Mouse (Mus musculus) heart, postnatal 36 days (tissue): Measurements from ENCODE around the gene Cavin1. TPM values are rescaled to one million over a fixed set of nuclear protein-coding genes. Genes with fewer than 3 reads are reported as not detected.
A peak's percentile ranks its signal among the peaks of the same experiment; 100 is the strongest.

Experiments used
- DNase-seq, 2 experiments: peaks; one replicate each; pipeline ENCODE4 v3.0.0; 2021 to 2022
- intact Hi-C: fragments of 180-260 bp; cut with DNase I; formaldehyde crosslinking; loops from one replicate; pipeline ENCODE4 v1.15.1; 2025
- total RNA-seq, 2 experiments: library from RNA; stranded (reverse); gene quantifications; 2 replicates each; pipeline ENCODE4 v1.2.3; 2021

Gene Cavin1
- total RNA-seq, 2 experiments from 2014 or later: 239 to 258 TPM

DNA sequence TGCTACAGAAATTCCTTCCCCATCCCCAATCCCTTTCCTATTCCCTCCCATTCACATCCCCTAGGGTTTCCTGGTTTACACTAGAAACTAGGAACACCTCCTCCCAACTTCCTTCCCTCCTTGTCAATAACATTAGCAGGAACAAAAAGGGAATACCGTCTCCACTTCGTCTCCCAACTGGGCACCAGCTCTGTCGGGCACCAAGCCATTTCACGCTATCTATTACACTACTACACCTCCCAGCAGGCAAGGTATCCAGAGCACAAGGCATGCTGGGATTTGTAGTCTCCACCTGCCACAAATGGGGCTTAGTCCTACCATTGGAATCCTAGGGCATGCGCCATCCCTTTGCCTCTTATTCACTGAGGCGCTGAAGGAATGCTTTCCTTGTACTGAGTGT lies 10.1 kb downstream of the Cavin1 start:
- intact Hi-C loops: loop anchor here (10.0 kb wide), 1 partner anchor 566 kb away; the partner anchor contains the start of gene Jup
- DNase-seq: peak; percentile 74 to 77

DNA sequence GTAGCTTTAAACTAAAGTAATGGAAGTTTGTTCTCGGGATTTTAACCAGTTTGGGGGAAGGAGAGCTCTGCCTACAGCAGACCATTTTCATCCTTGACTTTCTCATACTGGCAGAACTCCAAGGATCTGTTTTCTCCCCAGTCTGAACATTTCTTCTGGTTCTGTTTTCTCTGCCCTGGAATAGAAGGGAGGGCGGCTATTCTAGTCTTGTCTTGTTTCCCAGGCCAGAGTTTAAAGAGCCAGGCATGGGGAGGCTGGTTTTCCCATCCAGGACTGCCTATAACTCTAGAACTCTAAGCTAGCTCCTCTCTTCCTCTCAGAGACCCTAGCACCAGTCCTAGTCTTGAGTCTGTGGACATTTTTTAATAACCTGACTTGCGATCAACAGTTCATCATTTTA lies 10.9 kb downstream of the Cavin1 start:
- intact Hi-C loops: loop anchor here (5.0 to 10.0 kb wide), 4 partner anchors 198 to 565 kb away; partner anchors contain the start of genes Cnp, Hcrt and Jup
- no peak for DNase-seq

DNA sequence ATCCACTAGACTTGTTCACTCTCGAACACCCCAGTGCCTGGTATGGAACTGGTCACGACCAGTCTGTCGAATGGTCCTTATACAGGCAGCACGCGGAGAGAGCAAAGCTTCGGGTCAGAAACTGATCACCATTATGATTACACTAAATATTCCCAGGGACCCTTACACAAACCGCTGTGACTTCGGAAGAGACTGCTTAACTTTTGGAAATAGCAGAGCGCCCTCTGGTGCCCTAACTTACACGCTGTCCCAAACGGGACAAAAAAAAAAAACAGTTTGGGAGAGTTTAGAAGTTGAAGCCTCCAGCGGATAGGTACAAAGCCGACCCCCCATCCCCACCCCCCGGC lies 11.2 kb downstream of the Cavin1 start:
- intact Hi-C loops: loop anchor here (5.0 kb wide), 3 partner anchors 197 to 387 kb away; partner anchors contain the start of genes Cnp and Hcrt
- peak; percentile 78 to 82 for DNase-seq

DNA sequence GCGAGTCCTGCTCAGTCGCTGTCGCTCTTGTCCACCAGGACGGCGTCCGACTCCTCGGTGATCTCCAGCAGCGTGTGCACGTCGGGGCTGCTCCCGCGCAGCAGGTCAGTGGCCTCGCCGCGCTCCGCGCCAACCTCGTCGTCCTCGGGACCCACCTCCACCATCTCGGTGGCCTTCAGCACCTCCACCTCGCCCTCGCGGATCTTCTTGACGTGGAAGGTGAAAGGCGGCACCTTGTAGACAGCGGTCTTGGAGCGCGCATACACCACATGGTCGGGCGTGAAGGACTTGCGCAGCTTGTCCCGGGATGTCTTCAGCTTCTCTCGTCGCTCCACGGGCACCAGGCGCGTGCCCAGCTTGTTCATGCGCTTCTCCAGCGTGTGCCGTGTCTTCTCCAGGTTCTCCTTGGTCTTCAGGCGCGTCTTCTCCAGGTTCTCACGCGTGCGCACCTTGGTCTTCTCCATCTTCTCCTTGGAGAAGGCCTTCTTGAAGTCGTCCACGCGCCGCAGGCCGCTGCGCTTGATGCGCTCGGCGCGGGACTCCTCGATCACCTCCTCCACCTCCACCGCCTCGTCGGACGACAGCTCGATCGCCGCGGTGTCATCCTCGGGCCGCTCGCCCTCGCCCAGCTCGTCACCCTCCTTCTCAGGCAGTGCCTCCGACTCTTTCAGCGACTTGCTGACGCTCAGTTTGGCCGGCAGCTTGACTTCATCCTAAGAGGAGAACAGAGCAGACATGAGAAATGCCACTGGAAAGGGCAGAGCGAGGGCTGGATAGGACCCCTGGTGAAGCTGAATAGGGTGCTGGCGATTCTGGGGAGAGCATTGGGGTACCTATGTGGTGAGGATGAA lies 11.8 kb downstream of the Cavin1 start:
- intact Hi-C loops: loop anchor here (5.0 kb wide), 3 partner anchors 197 to 387 kb away; partner anchors contain the start of genes Cnp and Hcrt
- DNase-seq: peak in 1 of 2 experiments; percentile 35

DNA sequence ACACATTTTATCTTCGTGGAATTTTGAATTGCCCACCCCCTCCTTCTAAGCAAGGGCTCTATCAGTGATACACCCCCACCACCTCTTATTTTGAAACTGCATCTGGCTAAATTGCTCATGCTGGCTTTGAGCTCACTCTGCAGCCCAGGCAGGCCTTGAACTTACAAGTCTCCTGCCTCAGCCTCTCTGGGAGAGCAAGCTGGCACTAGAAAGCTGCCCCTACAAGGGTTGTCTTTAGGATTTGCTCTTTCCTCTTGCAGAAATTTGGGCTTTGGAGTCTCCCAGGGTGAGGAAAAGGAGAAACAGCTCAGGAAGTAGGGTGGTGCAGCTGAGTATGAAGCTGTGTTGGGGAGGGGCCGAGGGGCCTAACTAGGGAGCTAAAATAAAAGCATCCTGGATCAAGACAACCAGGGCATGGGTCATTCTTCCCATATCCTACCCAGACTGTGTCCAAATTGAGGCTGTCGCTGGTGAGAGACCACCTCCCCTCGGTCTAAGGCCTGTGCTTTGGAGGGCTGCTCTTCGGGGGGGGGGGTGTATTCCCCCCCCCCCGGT lies 12.7 kb downstream of the Cavin1 start:
- no peak for DNase-seq

DNA sequence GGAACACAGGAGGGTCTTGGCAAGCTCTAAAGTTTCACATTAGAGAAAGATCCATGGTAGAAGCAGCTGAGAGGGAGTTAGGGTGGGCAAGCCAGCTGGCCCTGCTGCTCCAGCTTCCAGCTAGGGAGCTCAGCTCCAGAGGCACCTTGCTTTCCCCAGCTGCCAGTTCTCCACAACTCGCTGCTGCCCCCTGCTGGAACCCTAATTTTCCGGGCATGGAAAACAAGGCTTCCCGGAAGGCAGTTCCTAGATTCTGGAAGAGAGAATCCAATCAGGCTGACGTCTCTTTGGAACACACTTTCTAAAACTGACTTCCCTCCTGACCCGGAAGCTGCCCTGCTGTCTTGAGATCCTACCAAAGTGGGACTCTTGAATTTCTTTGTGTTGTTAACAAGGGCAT lies 13.4 kb downstream of the Cavin1 start:
- DNase-seq: peak; percentile 94 to 99
- intact Hi-C loops: loop anchor here (1.0 to 5.0 kb wide), 6 partner anchors 18 to 385 kb away; partner anchors contain the start of genes Cnp, Hcrt and Stat3

More for the DNA sequence above, 12.7 kb downstream of the Cavin1 start:
- intact Hi-C loops: loop anchor here (1.0 to 5.0 kb wide), 6 partner anchors 19 to 386 kb away; partner anchors contain the start of genes Cnp, Hcrt and Stat3

DNA sequence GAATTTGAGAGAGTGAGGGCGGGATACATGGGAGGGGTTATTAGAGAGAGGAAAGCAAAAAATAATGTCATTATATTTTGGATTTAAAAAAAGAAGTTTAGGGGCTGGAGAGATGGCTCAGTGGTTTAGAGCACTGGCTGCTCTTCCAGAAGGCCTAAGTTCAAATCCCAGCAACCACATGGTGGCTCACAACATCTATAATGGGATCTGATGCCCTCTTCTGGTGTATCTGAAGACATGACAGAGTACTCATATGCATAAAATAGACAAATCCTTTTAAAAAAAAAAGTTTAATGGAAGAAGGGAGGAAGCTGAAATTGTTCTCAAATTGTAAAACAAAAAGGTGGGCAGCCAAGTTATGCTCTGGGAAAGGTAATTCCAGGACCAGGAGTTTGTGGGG lies 21.1 kb downstream of the Cavin1 start:
- no peak for DNase-seq
- intact Hi-C loops: no loop called here

DNA sequence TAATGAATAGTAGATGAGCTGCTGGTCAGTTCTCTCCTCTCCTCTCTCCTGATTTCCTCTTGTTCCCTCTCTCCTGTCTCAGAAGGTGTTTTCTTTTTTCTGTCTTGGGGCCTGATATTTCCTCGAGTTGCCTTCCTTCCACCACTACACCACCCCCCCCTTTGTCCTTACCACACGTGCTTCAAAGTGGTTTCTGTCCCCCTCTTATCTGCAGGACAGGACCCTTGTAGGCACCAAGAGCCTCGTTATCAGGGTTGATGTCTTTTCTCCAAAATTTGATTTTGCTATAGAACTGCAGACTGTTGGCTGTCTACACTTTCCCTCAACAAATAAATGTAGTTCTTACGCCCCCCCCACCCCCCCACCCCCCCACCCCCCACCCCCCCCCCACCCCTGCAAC lies 22.4 kb downstream of the Cavin1 start:
- DNase-seq: no peak
- intact Hi-C loops: no loop called here

DNA sequence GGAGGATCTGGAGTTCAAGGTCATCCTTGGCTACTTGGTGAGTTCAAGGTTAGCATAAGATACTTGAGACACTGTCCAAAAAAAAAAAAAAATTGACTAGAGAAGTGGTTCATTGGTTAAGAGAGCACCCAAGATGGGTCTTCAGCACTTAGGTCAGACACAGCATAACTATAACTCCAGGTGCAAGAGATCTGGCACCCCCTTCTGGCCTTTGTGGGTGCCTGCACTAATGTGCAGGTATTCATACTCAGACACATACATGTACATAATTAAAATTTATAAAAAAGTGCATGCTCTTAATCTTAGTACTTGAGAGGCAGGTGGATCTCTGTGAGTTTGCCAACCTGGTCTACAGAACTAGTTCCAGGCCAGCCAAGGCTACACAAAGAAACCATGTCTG lies 23.1 kb downstream of the Cavin1 start:
- no peak for DNase-seq
- intact Hi-C loops: no loop called here

DNA sequence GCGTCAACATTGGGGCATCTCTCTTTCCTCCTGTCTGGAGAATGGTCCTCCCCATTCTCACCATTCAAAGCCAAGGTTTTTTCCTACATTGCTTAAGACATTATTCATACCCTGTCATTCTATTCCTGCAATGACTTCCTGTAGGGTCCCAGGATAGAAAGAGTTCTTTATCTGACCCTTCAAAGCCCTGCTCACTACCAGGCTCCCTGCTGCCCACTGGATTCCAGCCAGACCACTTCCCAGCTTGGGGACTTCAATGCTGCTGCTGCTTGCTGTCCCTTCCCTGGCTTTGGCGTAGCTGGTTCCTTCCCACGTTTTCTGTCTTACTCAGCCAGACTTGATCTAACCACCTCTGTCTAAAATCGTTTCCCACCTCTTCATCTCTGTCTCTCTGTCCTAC lies 23.8 kb downstream of the Cavin1 start:
- intact Hi-C loops: no loop called here
- no peak for DNase-seq

DNA sequence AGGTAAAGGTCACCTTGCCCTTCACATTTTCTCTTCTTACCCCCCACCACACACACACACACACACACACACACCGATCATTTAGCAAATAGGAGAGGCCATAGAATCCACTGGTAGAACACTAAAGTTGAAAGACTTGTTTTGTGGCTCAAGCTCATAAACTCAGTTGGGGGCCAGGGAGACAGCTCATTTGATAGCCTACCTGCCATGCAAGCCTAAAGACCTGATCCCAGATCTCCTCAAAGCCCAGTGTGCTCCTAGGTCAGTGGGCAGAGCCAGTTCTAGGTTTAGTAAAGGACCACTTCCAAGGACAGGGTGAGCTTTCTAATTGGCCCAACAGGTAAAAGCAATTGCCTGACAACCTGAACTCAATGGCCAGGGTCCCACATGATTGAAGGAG lies 28.3 kb downstream of the Cavin1 start:
- intact Hi-C loops: loop anchor here (5.0 kb wide), 1 partner anchor 220 kb away; no protein-coding TSS in a partner anchor
- DNase-seq: no peak

DNA sequence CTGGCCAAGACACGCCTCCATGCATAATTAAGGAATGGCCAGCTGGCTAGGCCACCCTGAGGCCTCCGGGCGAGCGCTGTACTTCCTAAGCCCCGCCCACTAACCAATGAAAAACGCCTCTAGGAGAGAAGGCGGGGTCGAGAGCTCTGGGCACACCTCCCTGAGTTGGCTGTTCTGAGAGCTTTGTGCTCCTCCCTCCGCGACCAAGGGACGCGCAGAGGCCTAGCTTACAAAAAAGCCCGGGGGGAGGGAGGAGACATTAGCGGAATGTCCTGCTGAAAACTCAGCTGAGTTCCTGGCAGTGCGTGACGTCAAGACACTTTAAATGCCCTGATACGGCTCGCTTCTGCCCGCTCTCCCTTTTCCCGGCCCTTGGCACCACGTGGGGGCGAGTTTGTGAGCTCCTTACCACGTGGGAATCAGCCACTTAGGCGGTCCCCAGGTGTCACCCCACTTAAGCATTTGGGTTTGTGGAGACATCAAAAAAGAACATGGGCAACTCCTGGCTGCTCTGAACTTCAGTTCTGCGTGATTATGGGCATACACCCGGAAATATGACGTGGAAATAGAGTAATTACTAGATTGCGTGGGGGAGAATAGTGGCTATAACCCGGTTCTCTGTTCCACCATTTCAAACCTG lies 31.1 kb downstream of the Cavin1 start, which contains the start of gene Stat3:
TSS of gene Stat3 (minus strand) at position 29 of the 640 bp plus-strand sequence.
- intact Hi-C loops: loop anchor here (2.0 to 5.0 kb wide), 3 partner anchors 17 to 317 kb away; partner anchors contain the start of gene Dnajc7

DNA sequence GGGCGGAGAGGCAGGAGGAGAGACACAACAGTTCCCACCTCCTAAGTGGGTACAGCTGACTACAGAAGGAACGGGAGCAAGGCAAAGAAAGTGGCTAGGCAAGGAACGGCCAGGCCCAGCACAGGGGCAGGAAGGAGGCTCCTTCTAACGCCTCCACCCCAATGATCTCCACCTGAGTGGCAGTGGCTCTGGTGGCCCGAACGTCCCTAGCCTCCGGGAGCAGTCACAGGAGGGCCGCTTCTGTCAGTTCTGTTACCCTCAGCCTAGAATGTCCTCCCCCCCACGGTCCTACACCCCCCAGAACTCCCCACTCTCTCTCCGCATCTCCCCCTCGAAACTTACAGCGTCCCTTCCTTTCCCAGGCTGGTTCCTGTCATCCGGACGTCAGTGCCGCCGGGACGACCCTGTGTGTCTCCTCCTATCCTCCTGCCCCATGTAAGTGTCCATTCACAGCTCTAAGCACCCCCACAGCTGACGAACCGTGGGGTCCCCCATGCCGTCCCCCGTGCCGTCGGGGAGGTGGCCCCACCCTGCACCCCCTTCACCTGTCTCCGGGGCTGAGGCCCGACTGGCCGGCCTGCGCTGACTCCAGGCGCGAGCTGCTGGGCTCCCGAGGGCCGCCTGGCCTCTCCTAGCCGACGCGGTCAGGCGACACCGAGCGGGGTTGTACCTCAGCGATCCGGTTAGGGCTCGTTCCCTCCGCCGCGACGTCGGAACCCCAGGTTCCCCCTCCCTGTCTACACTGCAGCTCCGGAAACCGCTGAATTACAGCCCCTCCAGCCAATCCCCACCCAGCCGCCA lies 31.8 kb downstream of the Cavin1 start:
- intact Hi-C loops: loop anchor here (2.0 to 5.0 kb wide), 2 partner anchors 18 to 317 kb away; partner anchors contain the start of gene Dnajc7
- peak; percentile 46 to 49 for DNase-seq

More for the DNA sequence above, 31.1 kb downstream of the Cavin1 start, which contains the start of gene Stat3:
- peak; percentile 100 for DNase-seq

DNA sequence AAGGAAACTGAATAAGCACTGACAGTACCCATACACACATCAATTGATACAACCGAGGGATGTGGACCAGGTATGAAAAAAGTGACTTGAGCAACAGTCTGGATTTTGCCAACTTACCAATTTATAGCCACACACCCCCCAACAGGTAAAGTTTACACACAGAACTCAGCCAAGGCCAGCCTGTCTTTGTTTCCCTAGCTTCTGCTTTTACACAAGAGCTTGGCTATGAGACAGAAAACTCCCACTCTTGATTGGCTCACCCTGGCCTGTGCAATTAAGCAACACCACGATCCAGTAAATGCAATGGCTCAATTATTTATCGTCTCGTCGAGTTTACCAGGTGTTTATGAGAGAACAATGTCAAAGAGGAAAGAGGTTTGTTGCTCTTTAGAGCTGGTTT lies 32.6 kb downstream of the Cavin1 start:
- intact Hi-C loops: loop anchor here (2.0 to 5.0 kb wide), 2 partner anchors 19 to 316 kb away; partner anchors contain the start of gene Dnajc7
- peak; percentile 49 to 58 for DNase-seq

DNA sequence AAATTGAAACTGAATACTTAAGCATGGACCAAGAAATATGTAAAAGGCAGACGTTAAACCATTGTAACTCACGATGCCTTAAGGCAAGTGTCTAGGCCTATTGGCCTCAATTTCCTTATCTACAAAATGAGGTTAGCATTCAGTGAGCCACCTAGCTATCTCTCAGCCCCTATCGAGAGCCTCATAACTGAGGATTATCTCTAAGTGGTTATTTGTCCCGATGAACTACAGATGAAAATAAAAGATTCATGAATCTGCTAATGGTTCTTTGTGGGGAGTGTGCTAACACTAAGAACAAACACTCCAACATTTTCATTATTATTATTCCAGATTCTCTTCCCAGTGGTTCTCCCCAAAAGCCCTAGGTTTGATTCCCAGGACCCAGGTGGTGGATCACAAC lies 33.4 kb downstream of the Cavin1 start:
- no peak for DNase-seq
- intact Hi-C loops: loop anchor here (5.0 kb wide), 1 partner anchor 315 kb away; the partner anchor contains the start of gene Dnajc7

DNA sequence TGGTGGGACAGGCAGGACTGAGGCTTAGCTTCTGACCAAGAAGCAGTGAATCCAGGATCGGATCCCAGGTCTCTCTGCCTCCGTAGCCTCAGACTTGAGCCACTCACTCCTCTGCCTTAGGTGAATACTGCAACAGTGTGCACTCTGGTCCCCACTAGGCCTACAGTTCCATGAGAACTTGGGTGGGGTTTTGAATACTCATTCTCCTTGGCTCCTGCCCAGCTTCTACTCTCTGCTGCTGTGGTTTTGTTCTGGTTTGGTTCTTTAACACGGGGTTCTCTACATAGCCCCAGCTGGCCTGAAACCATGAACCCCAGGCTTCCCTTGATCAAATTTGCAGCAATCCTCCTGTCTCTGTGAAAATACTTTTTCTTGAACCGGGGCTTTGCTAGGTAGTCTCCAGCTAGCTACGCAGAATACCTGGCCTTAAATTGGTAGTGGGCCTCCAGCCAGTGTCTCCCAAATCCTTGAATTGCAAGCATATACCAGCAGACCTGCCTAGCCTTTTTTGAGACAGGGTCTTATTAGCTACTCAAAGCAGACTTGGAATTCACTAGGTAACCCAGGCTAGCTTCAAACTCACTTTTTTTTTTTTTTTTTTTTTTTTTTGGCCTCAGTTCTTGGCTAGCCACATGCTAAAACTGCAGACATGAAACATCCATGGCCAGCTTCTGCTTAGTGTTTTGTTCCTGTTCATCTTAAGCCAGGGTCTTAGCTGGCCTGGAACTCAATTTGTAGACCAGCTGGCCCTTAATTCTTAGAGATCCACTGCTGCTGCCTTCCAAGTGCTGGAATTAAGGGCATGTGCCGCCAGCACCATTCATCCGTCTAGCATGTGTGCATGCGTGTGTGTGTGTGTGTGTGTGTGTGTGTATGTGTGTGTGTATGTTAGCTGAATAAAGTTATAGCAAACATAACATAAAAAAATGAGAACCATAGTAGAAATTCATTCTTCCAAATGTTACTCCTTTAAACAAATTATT lies 35.0 kb downstream of the Cavin1 start:
- intact Hi-C loops: loop anchor here (5.0 kb wide), 1 partner anchor 313 kb away; the partner anchor contains the start of gene Dnajc7
- peak in 1 of 2 experiments; percentile 41 for DNase-seq

DNA sequence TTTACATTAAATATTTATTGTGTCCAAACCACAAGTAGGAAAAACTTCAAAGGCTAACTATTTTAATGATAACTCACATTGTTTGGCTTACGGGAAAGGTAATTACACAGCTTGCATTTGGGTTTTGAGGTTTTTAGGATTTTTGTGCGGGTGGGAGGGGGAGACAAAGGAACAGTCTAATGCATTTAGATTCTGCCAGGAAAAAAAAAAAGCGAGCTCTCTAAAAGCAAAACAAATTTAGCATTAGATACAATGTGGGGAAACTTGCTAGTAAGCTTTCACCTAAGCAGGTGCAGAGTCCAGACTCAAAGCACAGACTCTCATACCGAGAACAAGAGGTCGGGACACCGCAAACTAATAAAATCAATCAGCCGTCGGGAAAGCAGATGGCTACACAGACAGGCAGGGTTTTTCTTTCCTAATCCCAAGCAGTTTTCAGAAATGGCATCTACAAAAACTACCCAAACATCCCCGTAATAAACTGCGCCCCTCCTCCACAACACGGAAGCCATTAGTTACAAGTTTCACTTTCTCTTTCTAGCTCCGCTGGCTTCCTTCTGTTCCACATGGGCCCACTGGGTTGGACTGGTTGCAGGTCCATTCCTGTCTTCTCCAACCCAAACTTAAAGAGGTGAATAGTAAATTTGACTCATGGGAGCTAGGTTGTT lies 39.3 kb downstream of the Cavin1 start:
- intact Hi-C loops: loop anchor here (2.0 kb wide), 1 partner anchor 15 kb away; no protein-coding TSS in a partner anchor
- DNase-seq: peak; percentile 41 to 53

DNA sequence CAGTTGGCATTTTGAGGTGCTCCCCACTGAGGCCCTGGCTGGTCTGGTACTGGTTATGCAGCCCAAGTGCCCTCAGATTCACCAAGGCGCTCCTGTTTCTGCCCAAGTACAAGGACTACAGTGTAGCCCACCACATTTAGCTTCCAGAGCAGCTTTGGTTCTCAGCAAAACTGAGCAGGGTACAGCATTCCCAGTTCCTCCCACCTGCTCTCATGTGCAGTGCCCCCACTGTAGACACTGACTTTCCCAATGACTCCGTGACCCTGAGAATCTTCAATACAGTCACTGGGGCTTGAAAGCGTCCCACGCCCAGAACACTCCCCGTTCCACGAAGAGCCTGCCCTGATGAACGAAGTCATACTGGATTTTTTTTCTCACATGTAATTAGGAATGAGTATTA lies 40.1 kb downstream of the Cavin1 start:
- intact Hi-C loops: loop anchor here (2.0 kb wide), 1 partner anchor 14 kb away; no protein-coding TSS in a partner anchor

More for the DNA sequence above, 40.1 kb downstream of the Cavin1 start:
- DNase-seq: no peak
